Mouse (Mus musculus): ENCODE data around the gene Tubgcp3.
A peak's percentile ranks its signal among the peaks of the same experiment; 100 is the strongest.
"Not testable (repeated sequence)": the region's sequence is repeated elsewhere in the genome, so short reads cannot be mapped to it uniquely, and the experiment has no call there.

The Tubgcp3 gene

DNA sequence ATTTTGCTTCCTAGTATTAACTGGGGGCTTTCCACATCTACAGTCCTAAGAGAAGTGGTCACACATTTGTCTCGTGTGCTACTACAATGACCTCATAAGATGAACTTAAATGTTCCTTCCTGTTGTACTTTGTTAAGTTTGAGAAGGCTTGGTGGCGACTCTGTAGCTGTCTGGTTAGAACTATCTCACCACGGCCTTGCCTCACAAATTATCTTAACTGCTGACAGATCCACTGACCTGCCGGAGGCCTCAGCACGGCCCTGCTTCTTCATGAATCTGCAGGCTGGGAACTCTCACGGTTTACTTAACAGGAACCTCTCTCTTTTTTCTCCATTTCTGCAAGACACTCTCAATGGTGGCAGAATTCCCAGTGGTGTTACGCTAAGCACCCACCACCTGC is 27.2 kb downstream of the Tubgcp3 start:
- no peak for ATAC-seq (ENCODE audit: insufficient number of reproducible peaks, low FRiP score, low TSS enrichment)

DNA sequence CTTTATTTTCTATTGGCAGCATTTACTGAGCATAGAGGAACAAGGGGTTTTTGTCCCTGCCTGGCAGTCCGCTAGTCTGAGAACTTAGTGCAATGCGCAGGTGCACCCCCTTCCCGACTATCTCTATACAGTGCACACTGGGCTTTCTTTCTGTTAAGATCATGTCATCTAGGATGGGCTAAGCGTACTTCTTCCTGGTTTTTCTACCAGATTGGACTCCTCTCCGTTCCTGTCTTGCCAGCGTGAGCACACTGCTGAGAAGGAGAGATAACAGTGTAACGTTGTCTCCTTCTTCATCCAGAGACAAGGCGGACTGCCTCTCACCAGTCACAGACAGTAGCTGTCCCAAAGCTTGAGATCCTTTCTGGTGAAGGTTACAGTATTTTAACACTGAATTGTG is 27.7 kb downstream of the Tubgcp3 start:
- ATAC-seq (ENCODE audit: insufficient number of reproducible peaks, low FRiP score, low TSS enrichment), result no peak

DNA sequence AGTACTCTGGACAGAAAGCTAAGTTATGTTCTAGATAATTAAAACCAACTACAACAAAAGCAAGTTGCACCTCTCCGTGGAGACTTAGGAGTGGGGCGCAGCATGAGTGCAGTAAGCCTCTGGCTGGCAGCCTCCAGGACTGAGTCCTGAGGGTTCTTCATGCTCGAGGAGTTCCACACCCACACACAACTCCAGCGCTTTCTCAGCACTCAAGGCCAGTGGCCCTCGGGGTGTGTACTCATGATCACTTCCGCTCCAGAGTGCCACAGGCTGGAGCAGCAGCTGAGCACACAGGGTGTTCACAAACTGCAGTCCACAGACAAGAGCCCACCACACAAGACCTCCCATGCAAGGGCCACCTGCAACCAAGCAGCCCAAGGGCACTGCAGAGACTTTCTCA is 30.5 kb downstream of the Tubgcp3 start:
- no peak for ATAC-seq (ENCODE audit: insufficient number of reproducible peaks, low FRiP score, low TSS enrichment)

DNA sequence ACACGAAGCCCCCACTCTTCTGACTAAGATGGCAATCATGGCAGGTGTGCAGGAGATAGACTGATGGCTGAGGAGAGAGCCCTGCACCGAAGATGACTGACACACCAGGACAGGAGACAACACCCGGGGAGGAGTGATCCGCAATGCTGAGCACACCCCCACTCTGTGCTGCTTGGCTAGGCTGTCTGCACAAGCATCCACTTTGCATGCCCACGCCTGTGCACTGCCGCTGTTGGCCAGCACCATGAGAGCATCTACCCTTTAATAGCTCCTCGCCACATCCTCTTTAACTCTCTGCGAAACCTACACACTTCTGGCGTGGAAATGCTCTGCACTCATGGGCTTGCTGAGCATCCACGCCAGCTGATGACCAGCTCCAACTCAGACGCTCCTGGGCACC is 33.6 kb downstream of the Tubgcp3 start:
- ATAC-seq (ENCODE audit: insufficient number of reproducible peaks, low FRiP score, low TSS enrichment), result no peak

DNA sequence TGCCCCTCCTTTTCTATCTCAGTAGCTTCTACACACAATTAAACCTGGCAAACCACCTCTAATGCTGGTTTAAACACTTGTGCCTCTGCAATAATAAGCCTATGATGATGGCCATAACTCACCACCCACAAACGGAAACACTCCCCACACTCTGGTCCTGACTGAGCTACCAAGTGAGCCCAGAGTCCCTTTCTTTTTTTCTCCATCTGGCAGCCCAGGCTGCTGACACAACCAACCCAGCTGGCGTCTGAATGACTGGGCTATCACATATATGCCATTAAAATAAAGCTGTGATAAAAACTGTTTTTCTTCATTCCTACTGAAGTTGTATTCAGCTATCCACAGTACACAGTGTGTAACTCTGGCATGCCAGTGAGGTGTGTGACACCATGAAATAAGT is 36.7 kb downstream of the Tubgcp3 start:
- ATAC-seq (ENCODE audit: insufficient number of reproducible peaks, low FRiP score, low TSS enrichment), result no peak

DNA sequence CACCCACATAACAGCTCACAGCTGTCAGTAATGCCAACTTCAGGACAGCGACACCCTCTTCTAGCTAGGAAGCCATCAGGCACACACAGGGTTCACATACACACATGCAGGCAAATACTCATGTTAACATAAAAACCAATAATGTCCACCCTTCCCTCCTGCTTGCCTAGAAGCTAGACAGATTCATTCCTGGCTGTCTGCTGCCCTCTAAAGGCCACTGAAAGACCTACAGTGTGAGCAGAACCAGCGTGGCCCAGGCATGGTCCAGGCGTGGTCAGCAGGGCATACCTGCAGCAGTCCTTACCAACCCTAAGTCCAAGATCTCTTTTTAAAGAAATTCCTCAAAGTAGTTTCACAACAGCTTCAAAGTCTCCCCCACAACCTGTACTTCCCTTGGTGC is 43.0 kb downstream of the Tubgcp3 start:
- 0 out of 2 replicates have a peak, but pooled peaks have one; percentile 63 for ATAC-seq (ENCODE audit: insufficient number of reproducible peaks, low FRiP score, low TSS enrichment)

DNA sequence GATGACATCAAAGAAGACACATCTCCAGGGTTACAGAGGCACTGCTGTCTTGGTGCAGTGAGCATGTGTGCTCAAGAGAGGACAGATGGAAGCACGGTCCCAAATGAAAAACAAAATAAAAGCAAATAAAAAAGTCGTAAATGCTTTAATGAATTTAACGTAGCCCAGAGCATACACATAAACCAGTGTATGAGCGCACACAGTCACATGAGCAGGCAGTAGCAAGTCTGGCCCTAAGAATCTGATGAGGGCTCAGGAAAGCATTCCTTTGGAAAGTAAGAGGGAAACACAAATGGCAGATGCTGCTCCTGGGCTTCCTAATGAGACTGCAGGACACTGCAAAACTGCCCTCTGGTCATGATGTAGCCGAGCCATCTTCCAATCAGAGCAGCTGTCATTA is 46.2 kb downstream of the Tubgcp3 start:
- no peak for ATAC-seq (ENCODE audit: insufficient number of reproducible peaks, low FRiP score, low TSS enrichment)

DNA sequence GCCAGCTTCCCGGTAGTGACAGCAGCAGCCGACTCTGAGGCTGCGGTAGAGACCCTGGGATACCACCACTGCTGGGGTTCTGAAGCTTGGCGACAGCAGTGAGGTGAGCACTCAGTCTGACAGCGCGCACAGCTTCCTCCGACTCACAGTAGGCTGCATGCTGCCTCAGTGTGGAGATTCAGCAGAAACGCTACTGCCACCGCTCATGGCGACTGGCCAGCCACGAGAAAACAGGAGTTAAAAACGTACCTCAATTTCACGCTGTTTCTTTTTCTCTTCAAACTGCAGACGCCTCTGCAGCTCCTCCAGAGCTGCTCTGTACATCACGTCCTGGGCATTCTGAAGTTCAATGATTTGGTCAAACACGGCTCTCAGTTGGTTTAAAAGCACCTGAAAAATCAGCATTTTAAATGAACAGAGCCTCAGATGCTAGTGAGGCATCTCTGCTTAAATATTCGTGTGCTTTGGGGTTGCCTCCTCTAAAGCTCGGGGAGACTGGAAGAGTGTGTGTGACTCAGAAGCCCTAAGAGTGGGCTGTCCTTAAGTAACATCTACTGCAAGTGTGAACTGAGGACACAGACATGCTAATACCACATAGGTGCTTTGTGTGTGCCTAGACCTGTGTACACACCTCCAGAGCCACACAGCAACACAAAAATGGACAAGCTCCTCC is 50.4 kb downstream of the Tubgcp3 start:
- no peak for ATAC-seq (ENCODE audit: insufficient number of reproducible peaks, low FRiP score, low TSS enrichment)

DNA sequence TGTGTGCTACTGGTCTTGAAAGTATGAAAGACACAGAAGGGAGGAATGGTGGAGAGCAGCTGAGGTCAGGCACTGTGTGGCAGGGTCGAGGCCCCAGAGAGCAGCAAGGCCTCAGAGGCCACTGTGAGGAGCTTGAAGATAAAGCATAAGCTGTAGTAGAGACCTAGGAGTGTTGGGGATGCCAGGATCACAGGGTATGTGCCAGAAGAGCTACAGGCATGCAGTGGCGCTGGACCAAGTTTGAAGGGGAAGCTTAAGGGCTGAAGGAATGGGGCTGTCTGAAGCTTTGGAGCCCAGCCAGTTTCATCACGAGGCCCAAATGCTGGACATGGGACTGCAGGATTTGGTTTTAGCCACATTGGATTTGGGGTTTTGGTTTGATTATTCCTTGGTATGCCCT is 54.7 kb downstream of the Tubgcp3 start:
- ATAC-seq (ENCODE audit: insufficient number of reproducible peaks, low FRiP score, low TSS enrichment), result not testable (repeated sequence)

DNA sequence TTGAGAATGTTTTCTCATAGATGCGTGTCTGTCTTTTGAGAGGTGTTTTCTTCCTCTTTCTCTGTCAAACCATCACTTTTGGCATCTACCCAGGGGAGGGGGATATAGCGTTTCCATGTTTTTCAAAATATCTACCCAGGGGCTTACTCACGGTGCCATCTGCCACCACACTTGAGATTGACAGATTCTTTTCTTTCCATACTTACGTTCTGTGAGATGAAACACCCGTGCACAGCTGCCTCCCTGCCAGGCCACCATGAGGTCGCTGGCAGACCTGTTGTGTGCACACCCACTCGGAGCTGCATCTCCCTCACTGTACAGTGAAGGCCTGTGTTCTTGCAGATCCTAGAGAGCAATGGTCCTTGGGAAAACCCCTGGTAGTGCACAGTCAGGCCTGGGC is 58.8 kb downstream of the Tubgcp3 start:
- no peak for ATAC-seq (ENCODE audit: insufficient number of reproducible peaks, low FRiP score, low TSS enrichment)

DNA sequence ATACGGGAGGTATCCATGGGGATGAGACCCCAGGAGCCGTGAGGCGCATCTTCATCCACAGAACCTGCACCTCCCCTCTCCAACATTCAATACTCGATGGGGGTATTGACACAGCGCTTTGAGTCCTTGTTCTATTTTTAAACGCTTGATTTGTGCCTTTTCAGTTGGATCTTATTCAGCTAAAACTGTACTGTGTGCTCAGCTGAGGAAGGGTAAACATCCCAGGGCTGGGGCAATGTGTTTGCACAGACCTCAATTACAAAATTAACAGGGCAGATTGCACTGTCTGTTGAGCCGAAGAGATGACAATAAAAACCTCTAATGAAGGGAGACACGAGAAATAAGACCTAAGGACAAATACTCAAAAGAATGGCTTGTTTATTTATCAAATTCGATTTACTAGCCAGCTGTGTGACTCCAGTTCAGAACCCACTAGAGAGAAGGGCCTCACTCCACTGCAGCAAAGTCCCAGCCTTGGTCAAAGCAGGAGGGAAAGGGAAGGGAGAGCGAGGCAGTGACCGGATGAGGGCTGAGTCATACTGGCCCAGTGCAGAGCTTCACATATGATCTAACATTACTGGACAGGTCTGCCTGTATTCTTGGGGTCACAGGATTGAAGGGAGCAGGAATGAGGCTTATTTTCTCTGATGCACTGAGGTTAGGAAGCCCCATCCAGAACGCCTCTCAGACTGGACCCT is 62.1 kb downstream of the Tubgcp3 start:
- ATAC-seq (ENCODE audit: insufficient number of reproducible peaks, low FRiP score, low TSS enrichment), result no peak

DNA sequence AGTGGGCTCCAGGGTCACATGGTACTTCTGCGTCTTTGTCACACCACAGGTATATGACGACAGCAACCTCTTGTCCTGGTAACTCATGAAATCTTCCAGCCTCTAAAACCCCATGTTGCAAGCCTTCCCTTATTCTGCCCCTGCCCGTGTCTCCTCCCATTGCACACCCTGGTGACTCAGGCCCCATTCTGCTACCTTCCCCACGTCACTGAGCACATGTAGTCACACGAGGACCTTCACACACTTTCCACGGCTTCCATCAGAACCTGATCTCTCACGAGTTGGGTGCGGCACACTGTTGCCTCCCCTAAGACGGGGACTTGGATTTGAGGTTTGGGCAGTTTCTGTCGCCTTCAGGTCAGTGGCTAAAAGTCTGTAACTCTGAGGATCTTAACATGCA is 63.2 kb downstream of the Tubgcp3 start:
- ATAC-seq (ENCODE audit: insufficient number of reproducible peaks, low FRiP score, low TSS enrichment), result no peak

DNA sequence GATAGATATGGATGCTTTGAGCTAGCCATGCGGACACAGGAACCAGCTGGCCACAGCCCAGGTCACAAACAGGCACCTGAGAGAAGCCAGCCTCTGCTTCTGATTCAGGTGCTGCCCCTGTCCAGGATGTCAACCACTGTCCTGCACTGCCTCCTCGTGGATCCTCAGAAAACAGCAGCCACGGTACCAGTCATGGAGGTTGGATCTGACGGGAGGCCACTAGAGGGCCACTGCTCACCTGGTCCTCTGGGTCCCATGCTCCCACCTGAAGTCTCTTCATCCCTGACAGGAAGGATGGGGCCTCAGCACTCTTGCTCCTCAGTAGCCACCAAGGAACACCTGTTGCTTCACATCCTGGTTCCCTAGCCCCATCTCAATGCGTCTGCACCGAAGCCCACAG is 64.8 kb downstream of the Tubgcp3 start:
- ATAC-seq (ENCODE audit: insufficient number of reproducible peaks, low FRiP score, low TSS enrichment), result peak; percentile 71

DNA sequence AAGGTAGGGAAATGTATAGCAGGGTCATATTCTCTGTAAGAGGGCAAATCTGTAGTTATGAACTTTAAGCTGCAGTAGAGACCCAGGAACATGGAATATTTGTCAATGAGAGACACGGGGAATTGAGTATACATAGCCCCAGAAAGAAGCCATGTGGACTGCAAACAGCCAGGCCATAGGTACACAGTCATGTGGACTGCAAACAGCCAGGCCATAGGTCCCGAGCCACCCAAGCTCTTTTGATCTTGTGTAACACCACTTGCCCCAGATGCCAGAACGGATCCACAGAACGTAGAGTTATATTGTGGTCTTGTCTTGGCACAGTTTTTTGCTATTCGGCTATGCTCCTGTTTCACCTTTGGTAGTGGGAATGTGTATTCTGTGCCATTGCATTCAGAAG is 88.3 kb downstream of the Tubgcp3 start:
- no peak for ATAC-seq (ENCODE audit: insufficient number of reproducible peaks, low FRiP score, low TSS enrichment)

DNA sequence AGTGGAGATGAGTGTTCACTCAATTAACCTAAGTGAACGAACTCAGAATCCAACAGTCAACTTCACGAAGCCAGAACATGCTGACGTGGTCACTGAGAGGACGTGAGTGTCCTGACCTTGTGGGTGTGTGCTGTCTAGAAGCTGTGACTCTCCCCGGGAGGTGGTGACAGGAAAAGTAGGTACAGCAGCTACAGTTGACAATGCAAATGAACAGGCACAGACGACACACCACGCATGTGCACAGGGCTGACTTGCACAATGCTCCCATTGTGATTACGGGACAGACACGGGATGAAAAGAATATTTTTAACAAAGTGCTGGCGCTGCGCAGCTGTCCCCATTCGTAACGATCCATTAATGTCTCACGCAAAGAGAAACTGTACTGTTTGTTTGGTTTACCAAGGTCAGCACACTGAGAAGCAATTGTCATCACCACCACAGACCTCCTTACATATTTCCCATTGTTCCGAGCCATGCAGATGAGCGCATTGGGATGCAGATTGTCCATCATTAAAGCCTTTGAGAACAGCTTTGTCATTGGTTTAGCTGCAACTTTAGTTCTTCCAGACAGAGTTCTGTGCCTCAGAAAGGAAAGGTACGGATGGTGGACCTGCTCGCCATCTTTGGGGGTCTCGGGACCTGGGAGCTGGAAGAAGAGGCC is 92.6 kb downstream of the Tubgcp3 start:
- not testable (repeated sequence) for ATAC-seq (ENCODE audit: insufficient number of reproducible peaks, low FRiP score, low TSS enrichment)

DNA sequence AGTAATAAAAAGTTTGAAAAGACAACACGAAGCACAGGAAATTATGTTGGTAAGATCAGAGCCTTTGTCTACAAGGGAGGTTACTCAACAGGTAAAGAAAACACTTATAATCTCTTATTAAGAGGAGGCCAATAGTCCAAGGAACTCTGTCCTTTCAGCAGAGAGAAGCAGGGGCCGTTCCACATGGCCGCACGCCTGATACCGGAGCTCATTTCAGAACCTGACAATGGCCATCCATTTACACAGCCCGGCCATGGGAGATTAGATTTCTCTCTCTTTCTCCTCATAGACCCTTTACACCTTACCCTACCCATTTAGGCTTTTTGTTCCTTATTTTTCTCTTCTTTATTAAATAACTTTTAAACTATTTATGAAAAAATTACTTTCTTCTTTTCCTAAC is 95.3 kb downstream of the Tubgcp3 start:
- no peak for ATAC-seq (ENCODE audit: insufficient number of reproducible peaks, low FRiP score, low TSS enrichment)

DNA sequence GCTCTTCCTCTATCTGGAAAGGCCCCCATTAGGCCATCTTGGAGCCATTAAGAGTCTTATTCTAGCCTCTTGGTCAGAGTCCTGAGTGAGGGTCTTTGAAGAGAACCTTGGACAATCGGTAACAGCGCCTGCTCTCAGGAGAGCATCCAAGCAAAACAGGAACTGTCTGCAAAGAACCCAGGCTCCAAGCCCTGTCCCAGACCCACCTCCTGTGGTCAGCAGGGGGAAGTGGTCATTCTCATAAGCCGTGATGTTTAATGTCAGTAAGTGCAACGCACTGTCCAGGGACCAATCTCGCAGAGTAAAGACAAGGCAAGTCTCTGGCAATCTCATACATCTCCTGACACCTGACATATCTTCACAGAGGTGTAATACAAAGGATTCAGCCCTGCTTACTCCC is 96.0 kb downstream of the Tubgcp3 start:
- no peak for ATAC-seq (ENCODE audit: insufficient number of reproducible peaks, low FRiP score, low TSS enrichment)

DNA sequence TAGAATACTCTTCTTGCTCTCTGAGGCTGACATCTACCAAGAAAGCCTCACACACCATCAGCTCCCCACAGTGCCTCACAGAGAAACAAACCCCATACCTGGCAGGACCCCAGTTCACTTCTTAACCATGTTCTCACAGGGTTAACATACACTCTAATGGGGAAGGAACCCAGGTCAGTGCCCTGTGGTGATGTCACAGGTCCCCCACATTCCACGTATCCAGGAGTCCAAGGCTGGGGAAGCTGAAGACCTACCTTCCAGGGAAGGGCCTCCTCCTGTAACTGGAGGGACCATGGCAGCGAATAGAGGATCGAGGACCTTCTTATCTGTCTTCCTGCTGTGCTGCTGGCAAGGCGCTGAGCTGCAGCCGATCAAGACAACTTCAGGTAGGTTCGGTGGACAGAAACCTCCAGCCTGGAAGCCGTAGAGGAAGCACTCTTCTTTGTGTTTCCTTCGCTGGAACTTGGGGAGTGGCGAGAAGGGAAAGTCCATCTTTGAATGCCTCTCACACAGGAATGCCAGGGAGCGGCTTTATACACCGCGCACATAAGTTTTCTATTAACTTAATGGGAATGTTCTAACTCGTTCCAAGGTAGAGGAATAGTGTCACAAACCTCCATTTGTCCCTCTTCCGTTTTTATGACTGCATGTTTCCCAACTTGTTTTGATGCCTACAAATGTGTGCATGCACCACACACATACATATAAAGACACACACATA is 99.1 kb downstream of the Tubgcp3 start, which contains the start of gene Spaca7:
Spaca7 (plus strand) TSS at position 216 of the 721 bp plus-strand sequence.
- ATAC-seq (ENCODE audit: insufficient number of reproducible peaks, low FRiP score, low TSS enrichment), result no peak

DNA sequence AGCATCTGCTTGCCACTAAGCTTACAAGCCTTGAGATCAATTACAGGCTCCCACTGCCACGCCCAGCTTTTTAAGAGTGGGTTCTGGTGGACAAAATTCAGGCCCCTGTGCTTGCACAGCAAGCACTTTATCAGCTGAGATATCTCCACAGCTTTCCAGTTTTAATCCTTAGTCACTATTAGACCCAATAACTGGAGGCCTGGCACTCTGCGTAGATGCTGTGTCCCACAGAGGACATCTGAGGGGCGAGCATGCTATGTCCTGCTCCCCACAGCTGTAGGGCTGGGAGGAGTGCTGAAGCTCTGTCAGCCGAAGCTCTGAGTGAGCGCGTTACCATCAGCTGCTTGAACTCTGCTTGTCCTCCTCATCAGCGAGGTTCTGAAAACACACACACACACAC is 105.5 kb downstream of the Tubgcp3 start:
- no peak for ATAC-seq (ENCODE audit: insufficient number of reproducible peaks, low FRiP score, low TSS enrichment)

DNA sequence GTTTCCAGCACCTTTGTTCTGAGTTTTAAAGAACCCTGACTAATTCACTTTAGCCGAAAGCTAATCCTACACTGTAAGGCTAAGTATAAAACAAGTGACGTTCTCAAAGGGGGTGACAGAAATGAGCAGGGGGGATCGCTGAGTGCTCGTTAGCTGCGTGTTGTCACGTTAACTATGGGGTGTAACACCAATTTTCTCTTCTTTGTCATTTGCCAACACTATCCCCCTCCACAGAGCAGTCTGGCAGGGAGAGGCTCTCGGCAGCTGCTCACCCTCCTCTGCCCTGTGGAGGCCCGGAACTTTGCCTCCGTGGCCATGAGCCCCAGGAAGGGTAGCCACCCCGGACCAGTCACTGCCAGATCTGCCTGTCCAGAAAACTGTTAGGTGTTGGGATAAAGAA is 106.6 kb downstream of the Tubgcp3 start:
- no peak for ATAC-seq (ENCODE audit: insufficient number of reproducible peaks, low FRiP score, low TSS enrichment)

DNA sequence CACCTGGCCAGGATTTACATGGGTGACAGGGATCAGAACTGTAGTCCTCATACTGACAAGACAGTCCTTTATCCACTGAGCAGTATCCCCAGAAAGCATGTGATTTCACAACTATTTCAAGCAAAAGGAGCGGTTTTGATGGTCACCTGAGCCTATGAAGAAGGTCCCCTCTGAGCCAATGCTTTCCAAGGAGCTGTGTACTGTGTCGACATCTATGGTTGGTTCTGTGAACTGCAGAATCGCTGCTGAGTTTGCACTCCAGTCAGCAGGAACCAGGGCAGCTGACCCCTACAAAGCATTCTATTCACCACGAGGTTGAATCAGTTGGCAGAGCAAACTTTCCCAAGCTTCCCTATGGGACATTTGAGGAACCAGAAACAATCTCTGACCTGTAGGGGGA is 107.7 kb downstream of the Tubgcp3 start:
- ATAC-seq (ENCODE audit: insufficient number of reproducible peaks, low FRiP score, low TSS enrichment), result no peak

All from cerebellum, adult (tissue).